Mouse (Mus musculus) kidney, postnatal 4 days (tissue): ENCODE measurements around the gene Cbx2.

ENCODE experiments used
- DNase-seq, 2 experiments: peaks; one replicate each; pipeline ENCODE4 v3.0.0; 2021; ENCODE audit warnings: mixed read lengths in 2 of 2

Cbx2 gene

GRCm38 (mm10) chr11:119021180-119021579, 1.6 kb upstream of the Cbx2 start:
- DNase-seq = no peak

GRCm38 (mm10) chr11:119022068-119022894, 481 bp upstream of the Cbx2 start:
- DNase-seq = peak in 1 of 2 experiments; percentile 29

- DNase-seq = peak in 1 of 2 experiments; percentile 66
These were observed 836 bp downstream of the Cbx2 start for GRCm38 (mm10) chr11:119023616-119023980.

- DNase-seq = no peak
These were observed 1.5 kb downstream of the Cbx2 start for GRCm38 (mm10) chr11:119024260-119024659.

- peak; percentile 68 to 77 for DNase-seq
These were observed 3.4 kb downstream of the Cbx2 start for GRCm38 (mm10) chr11:119026203-119026602.

GRCm38 (mm10) chr11:119033874-119034558, 11.3 kb downstream of the Cbx2 start:
- DNase-seq = peak; percentile 93 to 94

- DNase-seq = no peak
These were observed 11.9 kb downstream of the Cbx2 start for GRCm38 (mm10) chr11:119034635-119035034.

DNA sequence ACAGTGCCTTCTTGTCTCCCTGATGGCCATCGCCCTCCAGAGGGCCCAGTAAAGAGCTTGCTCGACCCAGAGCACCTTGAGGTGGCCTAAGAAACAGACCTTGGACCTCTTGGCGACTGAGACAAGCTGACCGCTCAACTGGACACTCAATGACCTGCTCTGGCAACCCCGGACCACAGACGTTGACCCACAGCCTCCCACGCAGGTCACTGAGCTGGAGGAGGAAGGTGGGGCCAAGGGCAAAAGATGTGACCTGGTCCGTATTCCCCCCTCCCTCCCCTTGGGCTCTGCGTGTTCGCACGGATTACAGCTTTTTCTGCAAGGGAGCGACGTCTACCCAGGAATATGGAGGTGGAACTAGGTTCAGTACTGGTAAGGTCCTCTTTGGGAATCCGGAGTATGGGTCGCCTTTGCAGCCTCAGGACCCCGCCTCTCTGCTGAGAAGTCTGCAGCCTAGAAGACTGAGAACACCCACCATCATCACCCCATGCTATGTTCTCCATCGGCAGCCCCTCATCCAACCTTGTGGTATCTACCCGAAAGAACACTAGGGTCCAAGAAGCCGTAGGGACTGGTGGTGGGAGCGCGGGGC, 12.4 kb downstream of the Cbx2 start:
- peak in 1 of 2 experiments; percentile 38 for DNase-seq

- no peak for DNase-seq
These were observed 13.0 kb downstream of the Cbx2 start for GRCm38 (mm10) chr11:119035686-119036165.

DNA sequence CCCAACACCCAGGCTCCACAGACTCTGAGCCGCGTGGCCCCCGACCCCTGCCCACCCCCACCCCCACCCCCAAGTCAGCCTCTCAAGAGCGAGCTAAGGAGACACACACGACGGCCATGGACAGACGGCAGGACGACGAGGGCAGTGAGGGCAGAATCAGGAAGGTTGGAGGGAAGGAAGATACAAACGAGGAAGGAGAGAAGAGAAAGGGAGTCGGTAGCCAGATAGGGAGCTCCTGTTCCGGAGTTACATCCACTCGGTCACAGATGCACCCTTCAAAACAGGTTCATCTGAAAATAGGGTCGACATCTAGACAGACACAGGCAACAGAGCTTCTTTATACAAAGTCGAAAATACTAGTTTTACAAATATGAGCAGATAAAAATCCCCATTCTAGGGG, 13.7 kb downstream of the Cbx2 start:
- DNase-seq = no peak

DNA sequence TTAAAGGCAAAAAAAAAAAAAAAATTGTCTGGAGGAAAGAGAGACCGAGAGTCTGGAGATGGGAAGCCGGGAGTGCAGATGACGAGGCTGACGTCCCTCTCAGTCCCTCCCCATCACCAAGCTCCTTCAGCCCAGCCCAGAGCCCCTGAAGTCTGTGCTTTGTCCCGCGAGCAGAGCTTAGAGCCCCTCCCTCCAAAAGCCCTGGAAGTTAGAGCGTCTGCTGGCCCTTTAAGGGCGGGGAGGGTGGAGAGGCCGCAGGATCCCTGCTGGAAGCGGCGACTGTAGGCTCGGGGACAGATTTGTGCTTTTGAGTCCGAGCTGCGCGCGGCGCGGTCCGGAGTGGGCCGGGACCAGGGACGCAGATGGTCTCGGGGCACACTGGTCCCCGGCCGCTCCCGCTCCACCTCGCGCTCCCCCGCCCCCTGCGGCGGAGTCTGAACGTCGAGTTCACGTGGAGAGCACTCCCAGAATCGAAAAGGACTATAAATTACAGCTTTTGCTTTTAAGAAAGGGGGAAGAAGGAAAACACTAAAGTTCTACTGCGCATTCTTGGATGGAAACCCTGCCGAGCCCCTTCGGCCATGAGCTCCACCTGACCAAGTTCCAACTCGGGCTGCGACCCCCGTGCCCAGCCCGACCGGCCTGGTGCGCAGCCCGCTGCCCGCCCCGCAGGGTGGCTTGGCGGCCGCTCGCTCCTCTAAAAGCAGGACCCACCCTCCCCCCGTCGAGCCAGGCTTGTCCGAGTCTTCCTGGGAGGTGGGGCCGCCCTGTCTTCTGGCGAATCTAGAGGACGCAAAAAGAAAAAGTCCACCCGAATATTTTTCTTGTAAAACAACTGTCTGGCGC, 14.4 kb downstream of the Cbx2 start:
- DNase-seq = peak; percentile 56 to 69

DNA sequence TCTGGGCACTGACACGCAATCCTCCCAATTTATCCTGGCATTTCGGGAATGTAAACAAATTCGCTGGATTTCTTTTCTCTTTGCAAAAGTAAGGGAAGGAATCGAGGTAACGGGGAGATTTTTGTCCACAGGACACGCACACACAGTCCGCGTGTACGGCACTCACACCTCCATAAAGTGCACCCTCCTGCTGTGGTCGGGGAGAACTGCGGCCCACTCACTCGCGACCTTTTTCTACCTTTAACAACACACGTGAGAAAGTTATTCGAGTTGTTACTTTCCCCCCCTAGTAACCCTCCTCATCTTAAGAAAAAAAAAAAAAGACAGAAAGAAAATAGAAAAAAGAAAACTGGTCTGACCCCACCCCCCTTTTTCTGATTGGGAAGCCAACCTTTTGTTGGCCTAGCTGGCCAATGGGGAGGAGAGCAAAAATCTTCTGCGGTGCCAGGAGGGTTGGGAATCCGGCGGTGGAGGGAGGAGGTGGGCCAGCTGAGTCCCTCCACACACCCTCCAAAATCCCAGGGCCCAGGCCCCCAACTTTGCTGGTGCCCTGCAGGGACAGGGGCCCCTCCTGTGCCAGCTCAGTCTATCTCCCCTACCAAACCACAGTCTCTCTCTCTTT, 15.1 kb downstream of the Cbx2 start:
- no peak for DNase-seq

GRCm38 (mm10) chr11:119038744-119039484, 16.2 kb downstream of the Cbx2 start:
- DNase-seq = no peak

DNA sequence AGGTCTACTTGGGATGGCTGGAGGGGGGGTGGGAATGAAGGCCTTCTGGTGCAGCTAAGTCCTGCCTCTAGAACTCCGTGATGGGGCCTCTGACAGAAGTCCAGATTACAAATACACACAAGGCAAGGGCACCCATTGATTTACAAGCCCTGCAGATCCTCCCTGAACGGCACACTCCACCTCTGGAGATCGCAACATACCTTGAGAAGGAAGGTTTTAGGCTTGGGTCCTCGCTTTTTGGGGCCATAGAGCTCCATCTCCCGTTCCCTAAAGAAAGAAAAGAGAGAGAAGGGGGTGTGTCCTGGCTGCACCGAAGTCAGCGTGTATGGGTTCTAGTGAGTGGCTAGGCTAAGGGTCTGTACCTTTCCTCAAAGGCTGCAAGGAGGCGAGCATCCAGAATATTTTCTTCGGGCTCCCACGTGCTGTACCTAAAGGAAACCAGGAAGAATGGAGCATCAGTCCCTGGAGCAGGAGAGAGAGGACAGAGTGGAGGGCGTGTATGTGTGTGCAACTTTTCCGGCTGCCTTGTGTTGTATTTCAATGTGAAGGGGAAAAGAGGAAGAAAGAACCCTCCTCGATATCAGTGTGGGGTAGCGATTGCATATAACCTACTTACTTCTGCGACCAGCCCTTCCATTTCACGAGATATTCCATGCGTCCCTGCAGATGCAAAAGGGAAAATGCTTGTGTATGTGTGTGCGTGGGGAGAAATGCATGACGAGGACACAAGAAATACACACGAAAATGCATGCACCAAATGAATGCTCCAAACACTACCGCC, 17.2 kb downstream of the Cbx2 start:
- no peak for DNase-seq

GRCm38 (mm10) chr11:119040600-119041324, 18.0 kb downstream of the Cbx2 start, which contains the start of gene Cbx8:
TSS of gene Cbx8 (minus strand) at chr11:119040969.
- peak; percentile 99 to 100 for DNase-seq

- DNase-seq = peak; percentile 70 to 75
These were observed 18.6 kb downstream of the Cbx2 start for GRCm38 (mm10) chr11:119041325-119041716.

- peak in 1 of 2 experiments; percentile 36 for DNase-seq
These were observed 19.1 kb downstream of the Cbx2 start for GRCm38 (mm10) chr11:119041750-119042465.

DNA sequence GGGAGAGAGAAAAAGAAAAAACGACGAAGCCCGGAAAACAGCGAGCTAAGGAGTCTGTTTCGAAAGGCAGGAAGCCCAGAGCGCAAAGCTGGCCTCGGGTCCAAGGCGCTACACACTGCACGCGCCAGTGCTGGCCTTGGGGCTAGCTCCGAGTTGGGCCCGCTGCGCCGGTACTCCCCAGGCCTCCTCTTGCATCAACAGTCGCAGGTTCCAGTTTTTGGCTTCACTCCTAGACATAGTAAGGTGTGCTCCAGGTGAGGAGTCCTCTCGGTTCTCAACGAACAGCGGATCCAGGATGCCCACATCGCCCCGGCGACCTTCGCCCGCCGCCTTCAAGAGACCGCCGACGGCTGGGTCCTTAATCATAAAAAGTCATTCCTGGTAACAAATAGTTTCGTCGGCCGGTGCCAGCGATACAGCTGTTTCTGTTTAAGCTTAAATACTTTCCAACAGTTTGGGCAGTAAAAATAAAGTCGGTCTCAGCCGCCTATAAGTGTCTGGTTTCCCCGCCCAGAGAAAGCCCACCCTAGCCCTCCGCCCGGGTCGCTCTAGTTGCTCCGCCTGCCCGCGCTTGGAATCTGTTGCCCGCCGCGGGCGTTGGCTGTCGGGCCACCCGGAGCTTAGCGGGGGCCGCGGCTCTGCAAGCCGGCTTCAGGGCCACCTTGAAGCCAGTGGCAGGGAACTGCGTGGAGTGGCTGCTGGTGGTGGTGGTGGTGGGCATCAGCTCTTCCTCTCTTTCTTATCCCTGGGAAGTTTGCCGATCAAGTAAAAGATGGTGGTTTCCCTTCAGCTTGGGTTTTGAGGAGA, 19.9 kb downstream of the Cbx2 start:
- peak; percentile 44 to 57 for DNase-seq
